Mouse (Mus musculus) lung, adult 10 weeks (tissue): ENCODE measurements around the gene Prss48. TPM values are rescaled to one million over a fixed set of nuclear protein-coding genes. Genes with fewer than 3 reads are reported as not detected.

Experiments
- polyA plus RNA-seq: library from polyadenylated mRNA; stranded (reverse); fragments of 350-450 nt; fragmentation: Illumina TruSeq; extraction: RNeasy Lipid Tissue Mini Kit (QIAGEN cat#74804); gene quantifications from one replicate; pipeline ENCODE4 v1.2.3, GENCODE M21; 2014; ENCODE audit warnings: low read depth, low replicate concordance; ENCODE audit not compliant: insufficient read depth

Gene Prss48
- polyA plus RNA-seq, result not detected

GRCm38 (mm10) chr3:86002423-86002822 lies at the start of gene Prss48:
Prss48 (minus strand) TSS chr3:86002491.

GRCm38 (mm10) chr3:85970742-85971598 lies 31.3 kb downstream of the Prss48 start, which contains the start of gene Sh3d19:
Sh3d19 (plus strand) TSS chr3:85971109.

Other genes with a start within 250 kb of the Prss48 start
- 4.3 TPM for gene Fam160a1, start 185.2 kb downstream of the Prss48 start, polyA plus RNA-seq
- 3.7 TPM for gene Glt28d2, start 115.0 kb downstream of the Prss48 start, polyA plus RNA-seq
- 0.51 TPM for gene Gm37240, start 115.0 kb downstream of the Prss48 start, polyA plus RNA-seq
- 14.4 TPM for gene Sh3d19, start 31.4 kb downstream of the Prss48 start, polyA plus RNA-seq
- 2,139 TPM for gene Rps3a1, start 140.2 kb upstream of the Prss48 start, polyA plus RNA-seq
- 10.2 TPM for gene Lrba, start 222.2 kb upstream of the Prss48 start, polyA plus RNA-seq